Mouse (Mus musculus): Measurements from ENCODE around the gene Pbrm1. TPM values are rescaled to one million over a fixed set of nuclear protein-coding genes. Genes with fewer than 3 reads are reported as not detected.

The Pbrm1 gene
- total RNA-seq (2023), result 83.9 TPM

GRCm38 (mm10) chr14:31018860-31019291, at the start of gene Pbrm1, which contains the start of gene Gnl3:
Gene Pbrm1, plus strand, starts transcription at chr14:31019138.
Gene Gnl3, minus strand, starts transcription at chr14:31019152.

DNA sequence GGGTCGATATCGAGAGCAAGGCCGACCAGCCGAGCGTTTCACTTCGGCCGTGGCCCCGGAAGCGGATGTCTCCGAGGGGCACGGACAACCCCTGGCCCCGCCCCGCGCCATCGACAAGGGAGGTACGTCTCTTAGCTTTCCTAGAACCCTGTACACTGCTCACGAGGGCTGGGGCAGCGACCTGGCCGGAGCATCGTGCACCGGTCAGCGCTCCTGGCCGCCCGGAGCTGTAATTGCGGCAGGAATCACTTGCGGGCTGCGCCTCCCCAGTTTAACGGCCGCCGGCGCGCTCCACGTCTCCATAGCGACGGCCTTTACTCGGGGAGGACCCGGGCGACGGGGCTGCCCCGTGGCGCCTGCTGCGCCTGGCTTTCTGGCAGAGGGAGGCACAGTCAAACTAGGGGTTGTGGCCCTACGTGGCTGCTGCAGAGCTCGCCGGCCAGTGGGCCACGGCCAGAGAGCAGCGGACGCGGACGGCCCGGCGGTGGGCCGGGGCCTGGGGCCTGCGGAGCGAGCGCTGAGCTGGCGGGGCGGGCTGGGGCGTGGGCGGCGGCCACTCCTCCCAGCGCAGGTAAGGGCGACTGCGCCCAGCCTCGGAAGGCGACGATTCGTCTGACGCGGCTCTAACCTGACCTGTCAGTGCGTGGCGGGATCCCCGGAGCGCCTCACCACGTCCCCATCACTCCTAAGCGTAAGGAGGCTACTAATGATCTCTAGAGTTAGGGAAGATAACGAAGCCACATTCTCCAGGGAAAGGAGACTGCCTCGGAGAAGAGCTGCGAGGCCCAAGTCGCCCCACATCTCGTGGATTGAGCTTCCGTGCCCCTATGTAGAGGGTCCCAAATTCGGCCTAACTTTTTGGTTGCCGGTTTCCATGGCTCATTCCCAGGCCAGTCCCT, 17.4 kb upstream of the Pbrm1 start, which contains the start of the genes Glt8d1 and Spcs1:
Gene Glt8d1 (plus strand): TSS at position 94 of the 899 bp plus-strand sequence.
Gene Spcs1 (minus strand): TSS at position 366 of the 899 bp plus-strand sequence.

GRCm38 (mm10) chr14:31128826-31129219, 109.9 kb downstream of the Pbrm1 start, which contains the start of gene Smim4:
Gene Smim4, minus strand, starts transcription at chr14:31128956.

GRCm38 (mm10) chr14:31130236-31131220, 111.6 kb downstream of the Pbrm1 start, which contains the start of gene Nt5dc2:
Gene Nt5dc2, plus strand, starts transcription at chr14:31131053.

DNA sequence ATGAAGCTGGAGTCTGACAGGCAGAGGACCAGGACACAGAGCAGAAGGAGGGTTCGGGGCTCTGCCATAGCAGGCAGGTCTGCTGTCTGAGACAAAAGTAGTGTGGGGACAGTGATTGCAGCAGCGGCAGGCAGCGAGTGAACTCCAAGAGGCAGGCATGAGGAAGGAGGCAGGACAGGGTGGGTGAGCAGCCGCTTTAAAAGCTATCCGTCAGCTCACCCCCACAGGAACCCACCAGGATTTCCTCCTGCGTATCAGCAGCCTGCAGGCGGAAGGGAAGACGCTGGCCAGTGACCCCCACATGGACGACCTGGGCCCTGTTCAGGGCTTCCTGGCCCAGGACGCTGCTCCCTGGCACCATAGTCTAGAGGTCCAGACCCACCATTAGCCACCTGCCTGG, 149.5 kb downstream of the Pbrm1 start, which contains the start of gene Stab1:
Gene Stab1 (minus strand): TSS at position 217 of the 400 bp plus-strand sequence.

Other genes starting within 250 kb of the Pbrm1 start
- gene Tmem110, start 193.5 kb upstream of the Pbrm1 start, total RNA-seq (2023), result 13.9 TPM
- gene Mustn1, start 139.9 kb upstream of the Pbrm1 start, total RNA-seq (2023), result 2.1 TPM
- gene Itih4, start 132.7 kb upstream of the Pbrm1 start, total RNA-seq (2023), result not detected
- gene Itih3, start 95.4 kb upstream of the Pbrm1 start, total RNA-seq (2023), result not detected
- not detected for gene Itih1, start 75.8 kb upstream of the Pbrm1 start, total RNA-seq (2023)
- 3.3 TPM for gene Nek4, start 67.8 kb upstream of the Pbrm1 start, total RNA-seq (2023)
- gene Glt8d1, start 17.7 kb upstream of the Pbrm1 start, total RNA-seq (2023), result 9.1 TPM
- gene Spcs1, start 17.5 kb upstream of the Pbrm1 start, total RNA-seq (2023), result 89.0 TPM
- gene Gnl3, start within 50 bp of the Pbrm1 start, total RNA-seq (2023), result 279 TPM
- 48.2 TPM for gene Smim4, start 109.8 kb downstream of the Pbrm1 start, total RNA-seq (2023)
- gene Nt5dc2, start 111.9 kb downstream of the Pbrm1 start, total RNA-seq (2023), result 0.41 TPM
- gene Stab1, start 149.5 kb downstream of the Pbrm1 start, total RNA-seq (2023), result 1.6 TPM
- not detected for gene Tnnc1, start 189.2 kb downstream of the Pbrm1 start, total RNA-seq (2023)
- 439 TPM for gene Nisch, start 197.8 kb downstream of the Pbrm1 start, total RNA-seq (2023)
- not detected for gene Sema3g, start 198.7 kb downstream of the Pbrm1 start, total RNA-seq (2023)
- gene Phf7, start 232.2 kb downstream of the Pbrm1 start, total RNA-seq (2023), result 7.5 TPM
- gene Bap1, start 232.3 kb downstream of the Pbrm1 start, total RNA-seq (2023), result 113 TPM